Mouse (Mus musculus): ENCODE data around the gene Prom1. TPM values are rescaled to one million over a fixed set of nuclear protein-coding genes. Genes with fewer than 3 reads are reported as not detected.

The Prom1 gene
- total RNA-seq, 2 experiments from 2014 or later: 11.6 to 14.2 TPM

DNA sequence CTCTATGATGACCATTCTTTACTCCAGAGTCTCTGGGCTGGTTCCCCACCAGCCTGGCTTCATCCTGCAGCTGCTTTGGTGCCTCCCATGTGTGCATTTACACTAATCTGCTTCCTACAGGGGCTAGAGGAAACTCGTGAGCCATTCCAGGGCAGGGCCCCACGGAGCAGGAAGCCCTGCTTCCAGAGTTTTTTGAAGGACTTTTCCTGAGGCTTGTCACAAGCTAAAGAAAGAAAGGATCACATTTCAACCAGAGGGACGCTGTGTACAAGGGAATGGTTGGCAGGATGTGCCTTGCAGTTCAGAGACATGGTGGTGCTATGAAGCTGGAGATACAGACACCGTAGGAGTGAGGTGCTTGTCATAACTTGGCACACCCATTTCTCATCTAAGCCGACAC is 14.8 kb downstream of the Prom1 start:
- intact Hi-C loops (cut with DNase I): no loop called here
- DNase-seq: peak; percentile 13 to 15

- intact Hi-C loops (cut with DNase I): no loop called here
- DNase-seq: no peak
These were observed 16.0 kb downstream of the Prom1 start for GRCm38 (mm10) chr5:44085871-44086270.

- intact Hi-C loops (cut with DNase I): no loop called here
- no peak for DNase-seq
These were observed 20.7 kb downstream of the Prom1 start for GRCm38 (mm10) chr5:44081108-44081507.

DNA sequence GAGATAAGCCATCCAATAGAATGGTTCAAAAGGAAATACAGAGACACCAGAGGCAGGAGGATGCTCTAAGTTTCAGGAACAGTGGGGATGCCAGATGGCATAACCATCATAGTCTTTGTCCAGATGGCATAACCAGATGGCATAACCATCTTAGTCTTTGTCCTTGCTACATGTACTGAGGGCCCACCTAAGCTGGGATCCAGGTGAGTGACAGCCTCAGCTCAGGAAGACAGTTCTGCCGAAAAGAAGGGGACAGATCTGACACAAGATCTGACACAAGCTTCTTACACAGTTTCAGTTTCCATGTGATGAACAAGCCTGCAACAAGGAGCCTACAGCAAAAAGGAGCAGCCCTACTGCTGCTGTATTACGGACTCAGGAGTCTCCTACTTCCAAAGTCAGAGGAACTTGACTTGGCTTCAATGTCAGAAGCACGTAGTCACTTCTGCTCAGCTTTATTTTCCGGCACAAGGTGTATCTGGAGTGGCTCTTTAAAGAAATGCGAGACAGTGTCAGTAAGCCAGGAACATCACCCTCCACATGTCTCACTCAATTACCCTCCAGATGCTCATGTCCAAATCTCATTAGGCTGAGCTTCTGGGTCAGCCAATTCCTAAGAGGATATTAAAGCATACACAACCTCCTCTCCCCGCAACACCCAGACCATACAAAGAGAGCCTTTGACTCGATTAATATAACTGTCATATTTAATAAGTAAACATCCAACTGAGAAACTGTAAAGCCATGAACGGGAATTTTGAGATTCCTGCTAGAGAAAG is 21.4 kb downstream of the Prom1 start:
- no peak for DNase-seq
- intact Hi-C loops (cut with DNase I): no loop called here

DNA sequence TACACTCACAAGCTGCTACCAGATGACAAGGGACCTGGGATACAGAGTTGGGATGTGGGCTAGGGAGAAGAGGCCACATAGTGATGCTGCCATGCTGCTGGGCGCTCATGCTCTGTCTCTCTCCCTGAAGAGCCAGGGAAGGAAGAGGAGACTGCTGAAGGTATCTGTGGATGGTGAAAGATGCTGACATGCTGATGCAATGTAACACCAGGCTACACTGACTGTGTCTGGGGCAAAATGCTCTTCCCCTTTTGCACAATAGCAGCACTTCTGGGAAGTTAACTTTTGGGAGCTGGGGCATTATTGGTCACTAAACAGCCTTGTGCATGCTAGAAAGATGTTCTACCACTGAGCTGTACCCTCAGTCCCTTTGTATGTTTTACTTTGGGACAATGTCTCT is 26.4 kb downstream of the Prom1 start:
- no peak for DNase-seq
- intact Hi-C loops (cut with DNase I): no loop called here

GRCm38 (mm10) chr5:44073634-44074033 is 28.2 kb downstream of the Prom1 start:
- no peak for DNase-seq
- intact Hi-C loops (cut with DNase I): no loop called here

DNA sequence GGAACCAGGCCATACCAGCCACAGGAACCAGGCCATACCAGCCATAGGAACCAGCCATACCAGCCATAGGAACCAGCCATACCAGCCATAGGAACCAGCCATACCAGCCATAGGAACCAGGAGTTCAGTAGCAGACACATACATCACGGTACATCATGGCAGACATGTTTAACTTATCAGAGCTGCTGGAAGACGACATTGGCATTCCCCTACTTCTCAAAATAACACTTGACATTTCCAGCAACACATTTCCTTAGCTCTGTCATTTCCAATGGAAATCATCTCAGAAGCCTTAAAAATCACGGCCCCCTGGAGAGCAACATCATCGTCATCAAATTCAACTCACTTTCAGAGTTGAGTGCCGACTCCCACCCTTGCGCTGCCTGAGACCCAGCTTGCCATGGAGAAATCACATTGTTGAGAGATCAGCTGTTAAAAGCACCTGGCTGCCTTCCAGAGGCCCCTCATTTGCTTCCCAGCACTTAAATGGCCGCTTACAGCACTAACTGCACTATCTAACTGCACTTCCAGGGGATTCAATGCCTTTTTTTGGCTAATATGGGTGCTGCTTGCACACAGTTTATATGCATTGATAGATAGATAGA is 31.2 kb downstream of the Prom1 start:
- DNase-seq: no peak
- intact Hi-C loops (cut with DNase I): no loop called here

DNA sequence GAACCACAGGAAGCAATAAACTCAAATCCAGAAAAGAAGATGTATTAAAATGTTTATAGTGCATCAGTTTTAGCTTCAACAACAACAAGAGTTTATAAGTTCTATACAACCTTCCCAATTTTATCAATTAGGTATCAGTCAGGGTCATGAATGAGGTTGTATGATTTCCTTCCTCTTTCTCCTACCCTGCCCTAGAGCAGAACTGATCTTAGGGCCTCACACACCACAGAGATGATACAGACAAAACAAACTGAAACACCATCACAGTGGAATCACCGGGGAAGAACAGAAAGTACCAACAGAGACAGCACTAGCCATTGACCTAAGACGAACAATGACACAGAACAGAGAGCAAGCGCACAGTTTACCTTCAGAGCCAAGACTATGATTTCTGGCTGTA is 43.6 kb downstream of the Prom1 start:
- intact Hi-C loops (cut with DNase I): no loop called here
- DNase-seq: no peak

DNA sequence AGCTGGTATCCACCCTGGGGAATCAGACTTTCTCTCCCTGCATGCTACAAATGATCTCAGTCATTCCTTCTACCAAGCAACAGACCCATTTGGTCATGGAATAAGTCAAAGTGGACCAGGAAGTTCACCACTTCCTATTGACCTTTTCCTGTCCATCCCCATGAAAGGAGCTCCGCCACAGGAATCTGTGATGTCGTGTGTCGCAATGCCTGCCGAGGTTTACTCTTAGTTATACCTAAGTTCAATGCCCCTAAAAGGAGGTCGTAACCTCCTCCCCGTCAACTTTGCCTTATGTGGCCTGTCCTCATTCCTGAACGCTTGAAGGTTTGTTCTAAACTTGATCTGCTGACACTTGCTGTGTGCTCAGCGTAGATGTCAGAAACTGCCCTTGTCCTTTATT is 51.6 kb downstream of the Prom1 start:
- intact Hi-C loops (cut with DNase I): no loop called here

DNA sequence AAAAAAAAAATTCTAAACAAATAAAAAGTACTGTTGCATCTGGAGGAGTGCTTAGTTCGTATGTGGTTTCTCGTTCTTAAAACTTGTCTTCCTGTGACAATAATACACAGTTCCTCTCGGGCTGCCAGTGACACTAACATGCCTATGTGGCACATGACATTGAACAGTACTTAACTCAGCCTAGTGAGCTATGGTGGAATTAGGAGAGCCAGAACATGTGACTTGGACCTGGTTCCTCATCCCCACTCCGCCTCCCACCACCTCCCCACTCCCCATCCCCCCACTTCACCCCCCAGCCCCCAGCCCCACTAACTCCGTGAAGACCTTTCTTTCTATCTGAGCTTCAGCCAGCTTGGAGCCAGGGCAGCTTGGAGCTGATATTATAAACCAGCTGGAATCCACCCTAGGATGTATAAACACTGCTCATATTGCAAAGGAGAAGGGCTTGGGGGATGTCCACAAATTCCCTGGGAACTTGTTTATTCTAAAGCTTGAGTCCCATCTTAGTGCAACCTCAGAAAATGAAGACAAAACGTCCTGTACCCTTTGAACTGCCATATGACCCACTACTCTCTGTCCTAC is 52.3 kb downstream of the Prom1 start:
- intact Hi-C loops (cut with DNase I): loop anchor here (2.0 to 5.0 kb wide), 2 partner anchors 153 to 212 kb away; no protein-coding TSS in a partner anchor
- DNase-seq: no peak

More for the DNA sequence above, 51.6 kb downstream of the Prom1 start:
- no peak for DNase-seq

- intact Hi-C loops (cut with DNase I): loop anchor here (1.0 to 5.0 kb wide), 3 partner anchors 154 to 220 kb away; no protein-coding TSS in a partner anchor
- DNase-seq: peak in 1 of 2 experiments; percentile 23
These were observed 53.1 kb downstream of the Prom1 start for GRCm38 (mm10) chr5:44048568-44049363.

GRCm38 (mm10) chr5:44041725-44042124 is 60.1 kb downstream of the Prom1 start:
- intact Hi-C loops (cut with DNase I): no loop called here
- no peak for DNase-seq

GRCm38 (mm10) chr5:44041056-44041455 is 60.8 kb downstream of the Prom1 start:
- intact Hi-C loops (cut with DNase I): no loop called here
- DNase-seq: no peak

GRCm38 (mm10) chr5:43998295-43998989 is 103.4 kb downstream of the Prom1 start:
- intact Hi-C loops (cut with DNase I): no loop called here

GRCm38 (mm10) chr5:43997626-43998025 is 104.2 kb downstream of the Prom1 start:
- intact Hi-C loops (cut with DNase I): no loop called here
- DNase-seq: no peak

More at GRCm38 (mm10) chr5:43998295-43998989, 103.4 kb downstream of the Prom1 start:
- no peak for DNase-seq

GRCm38 (mm10) chr5:43996162-43996561 is 105.7 kb downstream of the Prom1 start:
- intact Hi-C loops (cut with DNase I): no loop called here
- DNase-seq: no peak

- no peak for DNase-seq
- intact Hi-C loops (cut with DNase I): loop anchor here (5.0 kb wide), 1 partner anchor 323 kb away; no protein-coding TSS in a partner anchor
These were observed 106.9 kb downstream of the Prom1 start for GRCm38 (mm10) chr5:43994981-43995380.

DNA sequence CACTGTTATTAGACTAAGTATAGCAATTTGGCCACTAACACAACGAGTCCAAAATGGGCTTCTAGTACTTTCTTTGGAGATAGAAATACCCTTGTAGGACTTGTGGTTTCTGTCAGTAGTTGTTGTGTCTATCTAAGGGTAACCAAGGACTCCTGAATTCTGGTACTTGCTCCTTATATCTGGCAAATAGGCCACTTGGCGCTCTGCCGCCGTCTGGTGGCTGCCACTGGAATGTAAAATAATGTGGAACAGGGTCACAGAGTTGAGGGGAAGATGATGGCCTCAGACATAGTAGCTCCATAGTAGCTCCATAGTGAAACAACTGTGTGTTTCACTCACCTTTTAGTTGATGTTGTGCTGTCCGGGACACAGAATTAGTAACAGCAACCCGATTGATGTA is 111.5 kb downstream of the Prom1 start:
- peak; percentile 67 to 74 for DNase-seq

GRCm38 (mm10) chr5:43989017-43989416 is 112.8 kb downstream of the Prom1 start:
- DNase-seq: no peak
- intact Hi-C loops (cut with DNase I): no loop called here

More for the DNA sequence above, 111.5 kb downstream of the Prom1 start:
- intact Hi-C loops (cut with DNase I): loop anchor here (1.0 to 5.0 kb wide), 4 partner anchors 68 to 318 kb away; no protein-coding TSS in a partner anchor

GRCm38 (mm10) chr5:43986212-43986611 is 115.6 kb downstream of the Prom1 start:
- DNase-seq: no peak
- intact Hi-C loops (cut with DNase I): no loop called here
